Mouse (Mus musculus) spleen, embryonic (tissue): ENCODE data around the gene Eif5a.

Source experiments
- CTCF ChIA-PET: fragments of 350-600 bp; sonication (Branson Sonifier 250); formaldehyde crosslinking; loops from one replicate; lab custom pipeline; 2022; lab: Charles Lee

Gene Eif5a

GRCm38 (mm10) chr11:69947337-69948065 is 25.7 kb upstream of the Eif5a start:
- CTCF ChIA-PET, result interaction anchor here (0.6 to 2.0 kb wide), 7 partner anchors 13 to 365 kb away, joined by 3 to 20 read pairs (median 3); partner anchors contain the start of genes Cldn7 and Kctd11

GRCm38 (mm10) chr11:69945997-69946891 is 24.5 kb upstream of the Eif5a start:
- CTCF ChIA-PET, result interaction anchor here (1.0 to 1.7 kb wide), 2 partner anchors 12 to 17 kb away, joined by 3 to 20 read pairs; no protein-coding TSS in a partner anchor

- CTCF ChIA-PET, result no interaction called here
Measured at GRCm38 (mm10) chr11:69945216-69945615, 23.5 kb upstream of the Eif5a start.

- CTCF ChIA-PET, result no interaction called here
Measured at GRCm38 (mm10) chr11:69940962-69941361, 19.2 kb upstream of the Eif5a start.

GRCm38 (mm10) chr11:69939731-69940130 is 18.0 kb upstream of the Eif5a start:
- CTCF ChIA-PET, result no interaction called here

- CTCF ChIA-PET, result no interaction called here
Measured at GRCm38 (mm10) chr11:69939181-69939580, 17.4 kb upstream of the Eif5a start.

- CTCF ChIA-PET, result no interaction called here
Measured at GRCm38 (mm10) chr11:69938401-69938979, 16.7 kb upstream of the Eif5a start.

- CTCF ChIA-PET, result interaction anchor here (0.5 kb wide), 1 partner anchor 84 kb away, joined by 15 read pairs; no protein-coding TSS in a partner anchor
Measured at GRCm38 (mm10) chr11:69937834-69938233, 16.1 kb upstream of the Eif5a start.

- CTCF ChIA-PET, result interaction anchor here (0.5 kb wide), 1 partner anchor 84 kb away, joined by 15 read pairs; no protein-coding TSS in a partner anchor
Measured at GRCm38 (mm10) chr11:69937385-69937784, 15.6 kb upstream of the Eif5a start.

- CTCF ChIA-PET, result interaction anchor here (0.5 to 0.6 kb wide), 2 partner anchors 15 to 85 kb away, joined by 3 to 15 read pairs; no protein-coding TSS in a partner anchor
Measured at GRCm38 (mm10) chr11:69936714-69937347, 15.1 kb upstream of the Eif5a start.

GRCm38 (mm10) chr11:69936156-69936555 is 14.4 kb upstream of the Eif5a start:
- CTCF ChIA-PET, result interaction anchor here (0.5 to 0.6 kb wide), 2 partner anchors 15 to 205 kb away, joined by 3 to 7 read pairs; no protein-coding TSS in a partner anchor

- CTCF ChIA-PET, result interaction anchor here (0.5 to 2.0 kb wide), 4 partner anchors 12 to 204 kb away, joined by 3 to 20 read pairs (median 5); no protein-coding TSS in a partner anchor
Measured at GRCm38 (mm10) chr11:69935137-69935879, 13.6 kb upstream of the Eif5a start, which contains the start of gene Ybx2. Ybx2 (plus strand) TSS chr11:69935796.

- CTCF ChIA-PET, result interaction anchor here (0.6 to 2.0 kb wide), 3 partner anchors 12 to 142 kb away, joined by 3 to 20 read pairs (median 3); no protein-coding TSS in a partner anchor
Measured at GRCm38 (mm10) chr11:69934681-69935080, 12.9 kb upstream of the Eif5a start.

GRCm38 (mm10) chr11:69934169-69934568 is 12.4 kb upstream of the Eif5a start:
- CTCF ChIA-PET, result interaction anchor here (0.5 to 2.0 kb wide), 6 partner anchors 13 to 204 kb away, joined by 3 to 20 read pairs (median 3); partner anchors contain the start of gene Tmem102

- CTCF ChIA-PET, result interaction anchor here (0.5 to 1.6 kb wide), 3 partner anchors 16 to 373 kb away, joined by 8 to 9 read pairs (median 8); no protein-coding TSS in a partner anchor
Measured at GRCm38 (mm10) chr11:69933066-69933465, 11.3 kb upstream of the Eif5a start.

- CTCF ChIA-PET, result interaction anchor here (0.7 to 1.6 kb wide), 5 partner anchors 9 to 100 kb away, joined by 3 to 8 read pairs (median 5); partner anchors contain the start of gene Eif5a
Measured at GRCm38 (mm10) chr11:69932254-69932653, 10.5 kb upstream of the Eif5a start.

GRCm38 (mm10) chr11:69931769-69932168 is 10.0 kb upstream of the Eif5a start:
- CTCF ChIA-PET, result interaction anchor here (0.9 to 1.6 kb wide), 4 partner anchors 9 to 17 kb away, joined by 3 to 8 read pairs (median 4); partner anchors contain the start of gene Eif5a

- CTCF ChIA-PET, result interaction anchor here (0.6 to 1.4 kb wide), 5 partner anchors 8 to 291 kb away, joined by 3 to 7 read pairs (median 4); partner anchors contain the start of gene Eif5a
Measured at GRCm38 (mm10) chr11:69930967-69931537, 9.3 kb upstream of the Eif5a start.

GRCm38 (mm10) chr11:69930176-69930575 is 8.4 kb upstream of the Eif5a start:
- CTCF ChIA-PET, result interaction anchor here (0.6 kb wide), 1 partner anchor 292 kb away, joined by 7 read pairs; no protein-coding TSS in a partner anchor
